Mouse (Mus musculus) thymus, postnatal 0 days (tissue): ENCODE results near the gene 4932414N04Rik. TPM values are rescaled to one million over a fixed set of nuclear protein-coding genes. Genes with fewer than 3 reads are reported as not detected.
A peak's percentile ranks its signal among the peaks of the same experiment; 100 is the strongest.
"Not testable (repeated sequence)": the region's sequence is repeated elsewhere in the genome, so short reads cannot be mapped to it uniquely, and the experiment has no call there.

Source experiments
- DNase-seq: peaks from one replicate; pipeline ENCODE4 v3.0.0-alpha.2; 2015; ENCODE audit warnings: low spot score
- polyA plus RNA-seq: library from polyadenylated mRNA; unstranded; fragments of >200 nt; fragmentation: Nextera tagmentation; extraction: Ambion mirVana; gene quantifications from 2 replicates; pipeline ENCODE4 v1.2.1, GENCODE M21; 2015

4932414N04Rik gene
- polyA plus RNA-seq, result not detected in 2 replicates

DNA sequence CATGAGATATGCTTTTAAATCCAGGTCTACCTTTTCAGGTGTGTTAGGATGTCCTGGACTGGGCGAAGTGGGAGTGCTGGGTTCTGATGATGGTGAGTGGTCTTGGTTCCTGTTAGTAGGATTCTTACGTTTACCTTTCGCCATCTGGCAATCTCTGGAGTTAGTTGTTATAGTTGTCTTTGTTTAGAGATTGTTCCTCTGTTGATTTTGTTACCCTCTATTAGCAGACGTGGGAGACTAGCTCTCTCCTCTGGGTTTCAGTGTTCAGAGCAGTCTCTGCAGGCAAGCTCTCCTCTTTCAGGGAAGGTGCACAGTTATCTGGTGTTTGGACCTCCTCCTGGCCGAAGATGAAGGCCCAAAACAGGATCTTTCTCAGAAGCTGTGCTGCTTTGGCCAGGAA, at the start of gene 4932414N04Rik:
Gene 4932414N04Rik, plus strand, starts transcription at position 301 of the 400 bp plus-strand sequence.
- DNase-seq, result not testable (repeated sequence)

DNA sequence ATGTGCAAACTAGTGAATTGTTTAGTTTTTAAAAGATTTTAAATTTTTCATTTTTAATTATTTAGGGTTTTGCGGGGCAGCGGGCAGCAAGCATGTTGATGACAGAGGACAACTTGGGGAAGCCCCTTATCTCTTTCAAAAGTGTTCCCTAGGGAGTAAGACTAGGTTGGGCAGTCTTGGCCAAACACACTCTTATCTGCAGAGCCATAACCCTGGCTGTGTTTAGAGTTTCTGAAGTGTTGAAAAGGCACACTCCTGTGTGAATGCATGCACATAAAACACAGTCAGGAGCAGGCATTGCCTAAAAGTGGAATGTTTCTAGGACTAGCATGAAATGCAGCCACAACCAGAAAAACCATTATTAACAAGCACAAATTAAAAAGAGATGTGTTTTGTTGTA, 75.9 kb downstream of the 4932414N04Rik start:
- no peak for DNase-seq

DNA sequence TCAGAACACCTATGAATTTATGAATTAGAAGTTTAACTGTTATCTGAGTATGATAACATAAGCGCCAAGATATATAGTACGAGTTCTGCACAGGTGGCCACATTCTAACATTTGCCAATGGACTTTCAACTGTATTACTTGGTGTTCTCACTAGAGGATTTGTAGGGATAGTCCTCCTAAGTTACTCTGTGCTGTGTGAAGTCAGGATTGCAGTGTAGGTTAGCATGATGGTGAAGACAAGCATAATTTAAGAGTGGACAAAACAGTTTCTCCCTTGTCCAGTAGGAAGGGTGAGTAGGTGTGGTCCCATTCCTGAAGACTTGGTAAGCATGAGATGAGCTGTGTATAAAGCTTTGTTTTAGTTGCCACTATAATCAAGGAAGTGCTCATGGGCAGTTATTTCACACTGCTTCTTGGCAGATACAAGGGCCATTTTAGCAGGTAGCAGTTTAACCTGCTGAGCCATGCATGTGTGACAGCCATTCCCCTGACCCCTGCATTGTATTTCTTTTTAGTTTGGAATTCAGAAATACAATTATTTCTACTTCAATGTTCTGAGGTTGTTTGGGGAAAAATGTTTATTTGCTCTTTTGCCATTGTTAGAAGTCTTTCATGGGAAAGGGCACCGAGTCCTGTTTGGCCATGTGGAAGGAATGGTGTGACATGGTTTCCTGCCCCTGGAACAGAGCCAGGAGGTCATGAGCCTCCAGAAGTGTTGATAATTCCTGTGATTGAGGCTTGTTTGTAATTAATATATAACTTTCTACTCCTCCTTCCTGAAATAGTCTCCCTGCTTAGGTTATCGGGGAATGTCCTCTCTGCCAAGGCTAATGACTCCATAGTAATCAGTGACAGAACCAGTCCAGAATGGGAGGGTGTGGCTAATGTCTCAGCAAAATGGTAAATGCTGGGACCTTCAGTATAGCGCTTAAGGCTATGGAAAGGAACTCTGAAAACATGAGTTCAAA, 83.8 kb downstream of the 4932414N04Rik start:
- no peak for DNase-seq

DNA sequence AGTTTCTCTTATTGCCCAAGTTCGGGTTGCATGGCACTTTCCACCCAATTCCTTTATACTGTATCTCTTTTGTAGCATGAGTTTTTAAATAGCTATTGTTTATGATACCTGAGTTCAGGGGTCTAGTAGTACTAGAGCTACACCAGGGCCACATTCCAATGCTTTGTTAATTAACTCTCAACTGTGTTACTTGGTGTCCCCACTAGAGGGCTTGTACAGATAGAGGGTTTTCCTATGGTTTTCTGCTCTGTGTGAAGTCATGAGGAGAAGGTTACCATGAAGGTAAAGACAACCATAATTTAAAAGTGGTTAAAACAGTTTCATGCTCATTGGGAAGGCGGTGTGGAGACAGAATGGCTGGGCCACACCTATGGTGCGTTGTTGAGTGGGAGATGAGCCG, 88.3 kb downstream of the 4932414N04Rik start:
- peak; percentile 42 for DNase-seq

DNA sequence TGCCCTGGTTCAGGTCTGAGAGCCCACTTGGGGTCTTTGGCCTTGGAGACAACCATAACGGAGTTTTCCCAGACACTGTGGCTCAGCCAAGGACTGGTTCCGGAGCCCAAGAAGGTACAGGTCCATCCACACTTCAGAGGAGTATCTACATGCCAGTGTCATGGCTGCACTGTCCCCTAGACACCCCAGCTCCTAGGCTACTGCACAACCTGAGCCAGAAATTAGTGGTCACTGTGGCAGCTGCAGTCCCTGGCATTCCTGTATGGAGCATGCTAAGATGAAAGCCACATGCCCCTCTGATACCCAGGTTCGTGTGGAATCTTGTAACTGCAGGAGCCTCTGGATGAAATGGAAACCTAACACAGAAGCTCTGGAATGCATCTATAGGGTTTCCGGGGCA, 99.9 kb downstream of the 4932414N04Rik start:
- DNase-seq, result no peak

DNA sequence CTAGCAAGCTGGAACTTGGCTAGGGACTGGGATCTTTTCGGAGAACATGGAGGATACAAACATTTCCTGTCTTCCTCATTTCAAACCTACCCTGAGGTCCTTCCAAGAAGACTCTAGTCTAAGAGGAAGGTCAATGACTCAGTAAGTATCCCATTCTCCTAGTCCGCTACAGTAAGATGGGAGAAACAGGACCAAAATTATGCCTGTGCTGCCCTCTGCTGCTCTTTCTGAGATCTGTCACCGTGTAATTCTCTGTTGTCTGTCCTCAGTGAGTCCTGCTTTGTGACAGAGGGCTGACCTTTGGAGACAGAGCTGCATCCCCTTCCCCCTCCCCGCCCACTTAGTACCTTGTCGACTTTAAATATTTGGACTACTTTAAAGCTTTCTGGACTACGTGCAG, 100.5 kb downstream of the 4932414N04Rik start:
- no peak for DNase-seq

DNA sequence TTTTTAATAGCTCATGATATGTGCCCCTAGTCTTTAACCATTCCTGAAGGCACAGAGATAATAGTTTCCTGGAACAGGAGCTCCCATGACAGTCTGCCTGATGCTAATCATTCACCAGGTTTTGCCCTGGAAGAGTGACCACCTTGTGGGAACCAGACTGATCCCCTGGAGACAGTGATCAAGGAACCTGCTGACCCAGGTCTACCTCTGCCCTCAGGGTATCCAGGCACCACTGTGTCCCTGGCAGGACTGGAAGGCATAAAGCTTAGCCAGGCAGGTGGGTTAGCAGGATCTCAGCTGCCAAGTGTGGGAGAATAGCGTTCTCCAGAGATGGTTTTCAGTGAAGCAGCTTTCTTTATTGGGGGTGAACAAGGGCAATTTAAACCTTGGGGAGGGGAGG, 109.1 kb downstream of the 4932414N04Rik start:
- DNase-seq, result no peak

DNA sequence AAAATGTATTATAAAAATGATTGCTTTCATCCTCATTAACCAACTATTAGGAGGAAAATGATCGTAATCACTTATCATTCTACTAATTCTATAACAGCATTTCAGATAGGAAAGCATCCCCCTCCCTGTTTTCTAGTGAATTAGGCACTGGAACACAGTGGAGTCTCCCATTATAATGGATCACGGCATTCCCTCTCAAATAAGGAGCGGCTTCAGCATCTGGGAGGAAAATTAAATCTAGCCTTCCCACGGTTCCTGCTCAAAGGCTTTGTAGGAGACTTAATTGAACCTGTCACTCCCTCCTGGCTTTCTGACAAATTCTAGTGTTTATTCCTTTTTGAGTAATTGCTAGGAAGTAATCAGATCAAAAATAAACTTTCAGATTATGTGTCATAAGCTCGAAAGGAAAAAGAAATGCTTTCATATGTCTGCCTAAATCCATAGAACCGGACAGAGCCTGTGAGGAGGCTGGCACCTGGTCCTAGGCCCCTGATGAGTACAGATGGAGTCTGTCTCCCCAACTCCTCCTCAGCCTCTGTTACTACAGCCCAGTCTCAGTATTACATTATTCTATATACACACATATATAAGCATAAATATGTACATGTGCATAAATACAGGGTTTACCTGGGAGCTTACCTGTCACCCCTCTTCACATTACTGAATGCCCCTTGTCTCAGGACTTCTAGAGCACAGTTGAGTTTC, 111.1 kb downstream of the 4932414N04Rik start:
- no peak for DNase-seq

DNA sequence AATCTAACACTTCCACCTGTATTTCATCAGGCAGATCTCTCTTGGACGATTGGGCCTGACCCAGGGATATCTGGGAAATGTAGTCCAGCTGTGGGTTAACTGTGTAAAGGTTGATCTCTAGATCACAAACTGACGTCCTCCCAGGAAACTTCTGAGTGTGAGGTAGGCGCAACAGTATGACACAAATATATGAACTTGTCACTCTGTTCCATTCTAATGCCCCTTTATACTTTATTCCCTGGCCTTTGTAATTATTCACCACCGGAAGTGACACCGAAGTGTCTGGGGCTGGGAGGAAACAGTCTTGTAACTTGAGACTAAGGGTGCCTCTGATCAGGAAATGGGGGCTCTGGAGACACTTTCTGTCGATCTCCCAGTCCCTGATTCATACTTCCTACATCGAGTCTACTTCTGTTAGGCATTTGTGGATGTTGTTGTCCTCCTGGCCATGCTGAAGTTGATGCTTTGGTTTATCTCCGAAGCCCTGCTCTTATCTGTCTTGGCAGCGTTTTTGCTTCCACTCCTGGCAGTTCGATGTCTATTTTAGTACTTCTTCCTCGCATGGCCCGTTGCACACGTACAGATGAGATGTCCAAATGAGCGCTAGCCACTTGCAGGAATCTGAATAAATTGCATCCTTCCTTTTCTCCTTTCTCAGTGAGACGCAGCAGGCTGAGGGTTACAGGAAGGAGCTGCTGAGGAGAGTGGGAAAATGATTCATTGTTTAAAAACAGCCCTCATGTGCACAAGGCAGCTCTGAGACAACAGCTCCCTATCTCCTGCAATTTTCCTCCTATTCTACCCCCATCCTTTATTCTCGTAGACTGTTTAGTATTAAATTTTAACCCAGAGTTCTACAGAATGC, 126.2 kb downstream of the 4932414N04Rik start:
- DNase-seq, result peak; percentile 66

DNA sequence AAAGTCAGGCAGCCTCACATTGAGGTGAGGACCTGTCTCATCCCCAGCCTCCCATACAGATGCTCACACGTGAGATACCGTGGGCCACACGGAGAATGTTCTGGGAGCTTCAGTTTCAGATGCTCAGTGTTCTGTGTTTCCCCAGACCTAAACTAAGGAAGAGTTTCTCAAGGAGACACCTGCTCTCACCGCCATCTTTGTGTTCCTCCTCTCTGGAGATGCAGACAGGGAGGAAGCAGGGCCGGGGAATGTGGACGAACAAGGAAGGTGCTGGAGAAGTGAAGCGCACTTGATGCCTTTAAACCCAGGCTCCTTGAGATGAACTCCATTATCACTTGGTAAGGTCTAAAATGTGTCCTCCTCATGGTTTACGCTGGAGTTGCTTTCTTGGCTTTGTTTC, 127.4 kb downstream of the 4932414N04Rik start:
- DNase-seq, result not testable (repeated sequence)

DNA sequence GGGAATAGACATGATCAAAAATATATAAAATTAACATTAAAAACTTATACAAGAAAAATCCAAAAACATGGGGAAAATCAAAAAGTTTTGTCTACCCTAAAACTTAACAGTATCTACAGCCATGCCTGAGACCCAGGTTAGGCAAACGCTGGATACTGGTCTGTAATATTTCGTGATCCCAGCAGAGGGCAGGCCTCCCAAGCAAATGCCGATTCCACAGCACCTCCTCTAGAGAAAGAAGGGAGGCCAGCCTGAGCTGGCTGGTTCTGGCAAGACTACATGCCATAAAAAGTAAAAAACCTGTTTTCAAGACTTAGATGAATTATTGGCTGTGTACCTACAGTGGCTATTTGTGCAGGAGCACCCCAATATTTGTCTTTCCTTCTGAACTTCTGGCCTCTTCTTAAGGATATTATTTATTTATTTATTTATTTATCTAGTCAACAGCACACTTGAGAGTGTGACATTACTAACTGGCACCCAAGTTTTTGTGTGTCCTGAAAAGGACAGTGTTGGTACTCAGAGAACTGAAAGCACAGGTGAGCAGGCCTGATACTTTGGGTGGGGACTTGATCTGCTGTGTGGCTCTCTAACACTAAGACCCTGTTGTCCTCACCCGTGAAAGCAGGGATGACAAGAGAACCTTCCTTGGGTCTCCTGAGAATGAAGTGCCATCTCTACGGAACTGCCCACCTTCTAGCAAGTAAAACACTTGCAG, 128.6 kb downstream of the 4932414N04Rik start:
- peak; percentile 84 for DNase-seq

DNA sequence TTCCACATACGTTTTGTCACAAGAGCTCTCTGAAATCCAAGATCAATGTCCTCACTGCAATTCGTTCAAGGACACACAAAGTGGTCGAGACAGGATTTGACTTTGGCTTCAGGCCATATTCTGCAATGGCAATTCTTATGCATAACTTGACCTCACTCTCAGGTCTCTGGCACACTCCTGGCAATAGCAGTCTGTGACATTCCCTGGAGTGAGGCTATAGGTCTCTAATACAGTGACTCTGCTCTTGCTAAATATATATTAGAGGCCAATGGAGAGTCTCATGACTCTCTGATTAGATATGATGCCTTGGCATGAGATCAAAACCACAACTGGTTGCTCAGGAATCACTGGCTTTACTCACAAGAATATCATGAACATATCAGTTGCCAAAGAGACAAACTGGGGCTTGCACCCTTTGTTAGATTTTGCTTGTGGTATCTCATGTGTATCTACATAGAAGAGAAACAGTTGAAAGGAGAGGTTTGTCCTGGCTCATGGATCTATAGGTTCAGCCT, 130.9 kb downstream of the 4932414N04Rik start:
- no peak for DNase-seq

DNA sequence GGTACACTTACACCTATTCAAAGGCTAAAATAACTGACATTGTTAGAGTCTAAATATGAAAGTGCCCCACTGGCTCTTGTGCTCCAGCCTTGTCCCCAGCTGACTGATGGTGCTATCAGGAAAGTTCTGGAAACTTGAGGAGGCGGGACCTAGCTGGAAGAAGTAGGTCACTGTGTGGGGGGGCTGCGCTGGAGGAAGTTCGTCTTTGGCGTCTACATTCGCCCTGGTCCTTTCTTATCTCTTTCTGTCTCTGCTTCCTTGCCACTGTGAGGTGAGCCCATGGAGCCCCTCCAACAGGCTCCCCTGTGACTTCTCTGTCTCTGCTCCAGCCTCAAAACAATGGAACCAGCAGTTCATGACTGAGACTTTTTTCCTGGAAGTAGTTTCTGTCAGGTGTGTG, 136.0 kb downstream of the 4932414N04Rik start:
- no peak for DNase-seq

DNA sequence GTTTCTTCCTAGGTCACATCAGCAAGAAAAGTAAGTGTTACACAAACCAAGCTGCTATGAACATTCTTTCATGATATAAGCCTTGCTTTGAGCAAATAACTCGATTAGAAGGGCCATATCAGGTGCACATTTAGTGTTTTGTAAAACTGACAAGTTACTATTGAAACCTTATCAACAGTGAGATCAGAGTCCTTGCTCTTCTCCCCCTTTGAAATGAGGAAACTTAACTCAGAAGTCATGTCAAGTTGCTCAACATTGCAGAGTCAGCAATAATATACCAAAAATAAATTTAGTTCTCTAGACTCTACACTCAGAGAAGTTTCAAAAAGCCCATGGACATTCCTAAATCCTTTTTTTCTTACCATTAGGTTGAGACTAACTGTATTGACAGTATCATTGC, 137.2 kb downstream of the 4932414N04Rik start:
- peak; percentile 4 for DNase-seq

DNA sequence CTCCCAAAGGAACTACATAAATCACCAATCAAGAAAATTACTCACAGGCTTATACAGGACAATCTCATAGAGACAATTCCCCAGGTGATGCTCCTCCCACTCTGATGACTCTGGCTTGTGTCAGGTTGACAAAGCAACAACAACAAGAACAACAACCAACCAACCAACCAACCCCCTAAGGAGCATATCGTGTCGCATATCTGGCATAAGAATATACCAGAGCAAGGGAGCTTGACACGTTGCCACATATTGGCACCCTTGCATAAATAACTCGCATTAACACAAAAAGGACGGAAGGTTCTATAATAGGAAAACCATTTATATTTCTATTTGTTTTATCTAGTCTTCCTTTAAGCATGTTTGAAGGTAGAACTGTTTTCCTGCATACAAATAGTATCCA, 137.9 kb downstream of the 4932414N04Rik start:
- DNase-seq, result no peak

DNA sequence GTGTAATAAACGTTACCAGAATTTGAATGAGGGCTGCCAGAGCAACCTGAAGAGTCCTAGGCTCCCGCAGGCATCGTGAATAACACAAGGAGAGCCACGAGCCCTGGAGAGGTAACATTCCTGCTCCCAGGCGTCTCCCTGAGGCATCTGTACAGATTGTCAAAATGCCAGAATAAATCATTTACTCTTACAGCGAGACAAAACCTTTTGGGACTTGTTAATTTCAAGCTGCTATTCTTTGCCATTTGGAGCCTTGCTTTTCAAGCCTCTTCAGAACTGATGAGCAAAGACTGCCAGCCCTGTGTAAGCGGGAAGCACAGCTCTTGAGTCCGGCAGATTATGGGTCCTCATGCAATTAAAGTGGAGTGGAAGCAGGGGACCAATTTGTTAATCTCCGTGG, 138.3 kb downstream of the 4932414N04Rik start:
- no peak for DNase-seq

DNA sequence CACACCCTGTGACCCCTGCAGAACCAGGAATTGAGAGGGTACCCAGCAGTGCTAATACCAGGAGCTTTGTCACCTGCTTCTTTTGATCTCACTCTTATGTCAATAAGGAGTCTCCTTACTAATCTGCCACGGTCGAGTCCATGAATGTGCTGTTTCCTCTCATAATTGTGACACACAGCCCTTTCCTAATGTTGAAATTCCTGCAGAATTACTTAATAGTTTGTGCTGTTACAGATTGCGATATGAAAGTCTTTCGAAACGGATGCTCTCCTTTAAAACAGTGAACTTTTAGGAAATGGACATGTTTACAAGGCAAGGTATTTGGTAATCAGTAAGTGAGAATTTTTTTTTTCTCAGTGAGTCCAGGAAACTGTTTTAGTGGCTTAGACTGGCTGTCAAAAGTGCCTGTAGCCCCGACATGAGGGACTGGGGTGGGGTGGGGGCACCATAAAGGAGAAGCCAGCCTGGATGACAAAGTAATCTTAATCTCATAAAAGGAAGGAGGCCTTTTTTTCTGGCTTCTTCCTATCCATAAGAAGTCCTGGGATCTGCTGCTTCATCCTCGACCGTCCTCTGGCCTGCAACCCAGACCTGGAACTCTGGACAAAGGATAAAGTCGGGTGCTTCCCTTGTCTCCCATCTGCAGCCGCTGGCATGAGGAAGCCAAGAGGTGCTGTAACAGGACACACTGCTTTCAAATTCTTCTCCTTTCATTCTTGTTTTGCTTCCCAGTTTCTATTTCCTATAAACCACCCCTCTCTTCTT, 139.9 kb downstream of the 4932414N04Rik start:
- no peak for DNase-seq

DNA sequence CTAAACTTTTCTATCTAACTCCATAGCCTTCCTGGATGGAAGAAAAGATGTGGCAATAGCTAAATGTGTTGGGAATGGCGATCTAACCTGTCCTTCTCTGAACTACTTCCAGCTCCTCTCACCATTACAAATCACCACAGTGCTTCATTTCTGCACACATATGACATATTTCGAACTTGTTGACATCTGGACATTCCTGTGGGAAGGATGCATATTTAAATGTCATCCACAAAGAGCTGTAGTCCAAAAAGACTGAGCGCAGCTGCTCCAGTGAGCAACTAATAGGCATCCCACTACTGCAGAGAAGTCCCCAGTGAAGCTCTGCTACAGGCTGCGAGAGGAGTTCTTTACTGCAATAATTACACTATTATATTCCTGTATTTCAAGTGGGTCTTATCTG, 140.8 kb downstream of the 4932414N04Rik start:
- DNase-seq, result no peak
